Mouse (Mus musculus) adrenal gland, postnatal 36 days (tissue): ENCODE data around the gene Svop. TPM values are rescaled to one million over a fixed set of nuclear protein-coding genes. Genes with fewer than 3 reads are reported as not detected.

ENCODE experiments used
- DNase-seq, 2 experiments: peaks; one replicate each; pipeline ENCODE4 v3.0.0; 2021; ENCODE audit warnings: mixed read lengths in 1 of 2
- total RNA-seq, 2 experiments: library from RNA; stranded (reverse); gene quantifications; 2 replicates each; pipeline ENCODE4 v1.2.3; 2021

Svop gene
- total RNA-seq, 2 experiments from 2014 or later: 2.2 to 2.6 TPM

DNA sequence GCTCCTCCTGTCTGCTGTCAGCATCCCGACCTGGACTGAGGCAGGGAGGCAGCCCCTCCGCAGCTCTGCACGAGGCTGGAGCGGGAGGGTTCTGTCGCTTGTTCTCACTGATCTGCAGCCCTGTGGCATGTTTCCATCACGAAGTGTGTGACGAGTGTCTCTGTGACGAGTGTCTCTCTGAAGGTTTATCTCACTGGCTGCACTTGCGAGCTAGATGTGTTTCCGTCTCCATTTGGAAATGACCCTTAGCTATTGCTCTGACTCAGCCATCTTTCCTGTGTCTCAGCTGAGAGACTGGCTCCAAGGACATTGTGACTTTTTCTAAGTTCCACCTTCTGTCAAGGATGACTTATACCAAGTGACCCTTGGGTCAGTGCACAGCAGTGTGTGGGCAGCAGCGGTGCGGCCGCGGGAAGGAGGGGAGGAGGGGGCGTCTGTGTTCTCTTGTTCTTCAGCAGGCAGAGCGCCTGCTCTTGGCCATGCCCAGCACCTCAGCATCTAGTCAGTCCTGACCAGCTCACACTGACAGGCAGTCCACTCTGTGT, 15.1 kb upstream of the Svop start:
- DNase-seq: peak; percentile 51 to 68

DNA sequence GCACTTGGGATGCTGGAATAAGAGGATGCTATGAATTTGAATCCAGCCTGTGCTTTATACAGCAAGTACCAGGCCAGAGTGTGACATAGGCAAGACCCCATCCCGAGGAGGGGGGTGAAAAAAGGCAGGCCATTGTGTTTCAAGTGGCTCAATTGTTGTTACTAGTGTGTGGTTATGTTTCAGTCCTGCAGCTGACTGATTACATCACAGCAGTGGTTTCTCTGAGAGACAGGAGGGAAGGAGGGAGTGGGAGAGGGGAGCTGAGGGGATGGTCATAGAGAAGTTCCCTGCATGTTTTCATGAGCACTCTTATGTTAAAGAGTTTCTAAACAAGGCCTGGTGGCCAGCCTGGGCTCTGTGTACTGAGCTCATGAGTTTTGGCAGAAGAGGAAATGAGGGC, 11.4 kb upstream of the Svop start:
- no peak for DNase-seq

- no peak for DNase-seq
Measured at GRCm38 (mm10) chr5:114101873-114102272, 10.5 kb upstream of the Svop start.

- peak in 1 of 2 experiments; percentile 10 for DNase-seq
Measured at GRCm38 (mm10) chr5:114100390-114101099, 9.2 kb upstream of the Svop start.

GRCm38 (mm10) chr5:114099709-114100389, 8.5 kb upstream of the Svop start:
- peak; percentile 91 to 92 for DNase-seq

DNA sequence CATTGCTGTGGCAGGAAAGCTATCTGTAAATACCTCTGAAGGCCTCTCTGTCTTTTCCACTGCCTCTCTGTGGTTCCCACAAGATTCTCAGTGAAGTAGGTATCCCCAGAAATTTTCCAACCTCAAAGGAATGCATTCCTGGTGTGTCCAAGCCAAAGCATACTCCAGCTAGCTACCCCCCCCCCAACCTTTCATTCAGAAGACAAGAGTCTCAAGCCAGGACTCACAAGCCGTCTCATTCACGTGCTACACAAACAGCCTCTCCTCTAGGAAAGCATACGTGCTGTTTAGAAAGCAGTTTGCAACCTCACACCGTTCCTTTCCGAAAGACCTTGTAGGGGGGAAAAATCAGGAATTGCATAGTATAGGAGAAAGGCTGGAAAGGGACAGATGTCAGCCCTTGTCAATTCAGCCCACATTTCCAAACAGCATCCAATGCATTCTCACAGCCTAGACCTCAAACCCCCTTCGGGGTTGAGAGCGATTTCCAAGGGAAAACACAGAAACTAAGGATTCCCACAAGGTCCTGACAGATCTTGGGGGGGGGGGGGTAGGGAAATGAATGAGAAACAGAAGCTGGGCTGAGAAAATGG, 853 bp downstream of the Svop start:
- no peak for DNase-seq

- DNase-seq: no peak
Measured at GRCm38 (mm10) chr5:114087875-114088480, 3.4 kb downstream of the Svop start.

DNA sequence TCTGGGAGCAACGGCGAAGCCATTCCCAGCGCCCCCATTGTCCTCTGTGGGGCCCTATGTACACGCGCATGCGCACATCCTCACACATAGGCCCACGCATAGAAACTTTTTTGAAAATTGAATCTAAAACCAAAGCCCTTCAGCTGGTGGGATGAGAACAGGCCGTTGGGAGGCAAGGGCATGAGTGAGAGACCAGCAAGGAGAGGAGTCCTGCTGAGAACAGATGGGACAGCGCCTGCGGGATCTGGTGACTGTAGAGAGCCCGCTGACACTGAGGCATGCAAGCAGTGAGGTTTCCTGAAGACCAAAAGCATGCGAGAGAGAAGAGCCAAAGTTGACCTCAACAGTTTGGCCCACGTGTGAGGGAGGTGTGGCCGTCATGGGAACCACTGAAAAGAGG, 5.9 kb downstream of the Svop start:
- DNase-seq: no peak

DNA sequence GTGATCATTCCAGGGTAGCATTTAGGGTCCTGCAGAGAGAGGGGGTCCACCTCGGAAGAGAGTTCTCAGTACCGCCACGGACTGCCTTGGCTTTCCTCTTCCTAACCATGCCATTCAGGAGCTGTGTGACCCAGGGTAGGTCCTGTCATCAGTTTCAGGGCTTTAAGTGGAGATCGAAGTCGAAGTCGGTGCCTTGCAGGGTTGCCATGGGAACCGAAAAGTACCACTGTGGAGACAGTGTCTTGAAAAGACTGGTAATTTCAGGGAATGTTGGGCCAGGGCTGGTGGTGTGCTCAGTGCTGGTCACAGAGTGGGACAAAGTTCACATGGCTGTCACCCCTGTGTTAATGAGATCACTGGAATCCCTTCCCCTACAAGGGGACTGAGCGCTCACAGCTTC, 14.4 kb downstream of the Svop start:
- DNase-seq: no peak

GRCm38 (mm10) chr5:114072262-114072661, 19.1 kb downstream of the Svop start:
- DNase-seq: no peak

GRCm38 (mm10) chr5:114070858-114071257, 20.5 kb downstream of the Svop start:
- no peak for DNase-seq

GRCm38 (mm10) chr5:114067982-114068381, 23.4 kb downstream of the Svop start:
- DNase-seq: no peak

DNA sequence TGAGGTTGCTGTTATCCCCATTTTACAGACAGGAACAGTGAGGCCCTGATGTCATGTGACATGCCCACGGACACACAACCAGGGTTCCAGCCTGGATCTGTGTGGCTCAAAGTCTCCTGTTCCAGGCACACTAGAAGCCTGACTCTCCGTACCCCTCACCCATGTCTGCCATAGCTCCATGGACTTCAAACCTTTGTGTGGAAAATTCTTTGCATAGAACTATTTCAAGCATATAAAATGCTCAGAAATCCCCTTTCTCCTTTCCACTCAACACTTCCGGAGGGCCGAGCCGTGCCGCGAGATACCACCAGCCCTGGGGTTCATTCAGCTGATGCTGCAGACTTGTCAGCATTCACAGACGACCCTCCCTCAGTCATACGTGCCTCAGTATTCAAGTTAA, 23.8 kb downstream of the Svop start:
- DNase-seq: no peak

- no peak for DNase-seq
Measured at GRCm38 (mm10) chr5:114066601-114067000, 24.8 kb downstream of the Svop start.

GRCm38 (mm10) chr5:114065161-114065560, 26.2 kb downstream of the Svop start, which contains the start of gene Usp30:
TSS of gene Usp30 (plus strand) at chr5:114065461.
- DNase-seq: no peak

DNA sequence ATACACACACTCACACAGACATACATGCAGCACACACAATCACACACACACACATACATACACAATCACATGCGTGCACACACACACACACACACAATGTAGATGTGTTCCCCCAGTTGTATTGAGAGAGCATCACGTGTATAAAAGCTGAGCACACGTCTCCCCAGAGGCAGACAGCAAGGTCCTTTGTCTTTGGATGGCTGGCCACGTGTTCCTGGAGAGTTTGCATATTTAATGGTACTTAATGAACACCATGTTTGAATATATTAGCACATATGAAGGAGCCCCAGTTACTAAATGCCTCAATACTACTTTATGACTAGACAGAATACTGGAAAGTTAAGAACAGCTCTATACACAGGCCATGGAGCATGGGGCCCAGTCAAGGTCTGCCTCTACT, 27.4 kb downstream of the Svop start:
- DNase-seq: no peak

DNA sequence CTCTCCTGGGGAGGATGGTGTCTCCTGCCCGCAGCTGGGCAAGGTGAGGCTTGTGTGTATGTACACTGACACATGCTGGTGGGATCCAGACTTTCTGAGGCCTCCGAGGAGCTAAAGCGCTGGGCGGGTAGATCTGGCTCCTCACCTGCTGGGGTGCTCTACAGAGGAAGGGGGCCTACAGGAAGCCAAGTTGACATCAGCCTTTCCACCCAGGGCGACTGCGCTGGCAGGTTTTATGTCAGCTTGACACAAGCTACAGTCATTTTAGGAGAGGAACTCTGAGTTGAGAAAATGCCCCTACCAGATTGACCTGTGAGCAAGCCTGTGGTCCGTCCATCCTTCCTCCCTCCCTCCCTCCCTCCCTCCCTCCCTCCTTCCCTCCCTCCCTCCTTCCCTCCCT, 29.7 kb downstream of the Svop start:
- no peak for DNase-seq

GRCm38 (mm10) chr5:114057129-114057731, 34.1 kb downstream of the Svop start:
- no peak for DNase-seq

GRCm38 (mm10) chr5:114052246-114052761, 39.1 kb downstream of the Svop start:
- DNase-seq: peak; percentile 79 to 90

DNA sequence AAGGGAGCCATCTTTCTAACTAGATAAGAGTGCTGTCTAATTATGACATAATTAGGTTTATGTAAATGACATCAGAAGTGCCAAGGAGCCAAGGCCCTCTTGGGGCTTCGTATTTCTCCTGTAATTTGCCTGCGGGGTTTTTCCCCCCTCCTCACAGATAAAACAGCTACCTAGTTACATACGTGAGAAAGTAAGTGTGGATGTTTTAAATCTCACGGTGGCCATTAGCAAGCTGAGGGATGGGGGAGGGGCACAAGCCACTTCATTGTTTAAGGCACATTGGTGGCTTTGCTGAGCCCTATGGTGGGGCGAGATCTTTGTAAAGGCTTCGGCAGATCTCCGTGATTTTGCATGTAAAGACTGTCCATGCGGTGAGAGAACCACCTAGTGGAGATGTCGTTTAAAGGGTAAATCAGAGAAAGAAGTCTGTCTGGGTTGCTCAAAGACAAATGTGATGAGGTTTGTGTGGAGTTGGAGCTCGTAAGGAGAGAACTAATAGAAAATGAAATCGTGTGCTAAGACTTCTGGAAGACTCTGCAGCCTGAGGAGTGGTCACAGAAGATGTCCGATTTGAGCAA, 42.5 kb downstream of the Svop start:
- DNase-seq: no peak

- no peak for DNase-seq
Measured at GRCm38 (mm10) chr5:114047182-114047581, 44.2 kb downstream of the Svop start.

GRCm38 (mm10) chr5:114046604-114047003, 44.8 kb downstream of the Svop start:
- DNase-seq: no peak
